Mouse (Mus musculus): ENCODE measurements around the gene Lin54.

The Lin54 gene
- long read RNA-seq, experiment 1, partial matches to known transcripts = 1 of 2 reads
- long read RNA-seq, experiment 1, other reads (novel, unspliced or antisense) = 0 of 2 reads
- long read RNA-seq, experiment 2, full-length matches to known transcripts = 1 of 4 reads
- long read RNA-seq, experiment 2, partial matches to known transcripts = 2 of 4 reads
- long read RNA-seq, experiment 2, other reads (novel, unspliced or antisense) = 1 of 4 reads

- intact Hi-C loops (cut with DNase I) = loop anchor here (1.0 to 5.0 kb wide), 2 partner anchors 18 to 83 kb away; partner anchors contain the start of genes Cops4 and Sec31a
Observed at GRCm38 (mm10) chr5:100500458-100500961, at the start of gene Lin54. Gene Lin54, minus strand, starts transcription at chr5:100500639.

- intact Hi-C loops (cut with DNase I) = no loop called here
Observed at GRCm38 (mm10) chr5:100550151-100550550, 49.7 kb upstream of the Lin54 start.

GRCm38 (mm10) chr5:100549311-100549710 is 48.9 kb upstream of the Lin54 start:
- intact Hi-C loops (cut with DNase I) = loop anchor here (5.0 to 10.0 kb wide), 2 partner anchors 113 to 245 kb away; partner anchors contain the start of genes Helq and Mrps18c

DNA sequence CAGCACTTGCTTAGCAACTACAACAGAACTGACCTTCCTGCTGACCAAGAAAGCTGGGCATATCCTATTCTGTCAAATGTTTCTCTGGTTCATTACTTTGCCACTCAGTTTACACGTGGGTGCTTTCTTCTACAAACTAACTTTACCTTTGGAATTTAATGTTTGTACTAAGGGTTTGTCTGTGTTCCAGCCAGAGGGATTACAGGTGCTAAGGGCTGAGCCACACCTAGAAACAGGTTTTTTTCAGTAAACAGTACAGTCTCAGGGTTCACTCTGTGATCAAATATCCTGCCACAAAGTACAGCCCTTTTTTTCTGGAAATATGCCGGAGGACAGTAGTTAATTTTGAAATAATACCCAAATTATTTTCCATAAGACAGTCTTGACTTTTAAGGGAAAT is 47.8 kb upstream of the Lin54 start:
- intact Hi-C loops (cut with DNase I) = loop anchor here (5.0 to 10.0 kb wide), 2 partner anchors 114 to 247 kb away; partner anchors contain the start of genes Helq and Mrps18c

GRCm38 (mm10) chr5:100546294-100547080 is 46.0 kb upstream of the Lin54 start:
- intact Hi-C loops (cut with DNase I) = loop anchor here (5.0 to 10.0 kb wide), 2 partner anchors 116 to 248 kb away; partner anchors contain the start of genes Helq and Mrps18c

DNA sequence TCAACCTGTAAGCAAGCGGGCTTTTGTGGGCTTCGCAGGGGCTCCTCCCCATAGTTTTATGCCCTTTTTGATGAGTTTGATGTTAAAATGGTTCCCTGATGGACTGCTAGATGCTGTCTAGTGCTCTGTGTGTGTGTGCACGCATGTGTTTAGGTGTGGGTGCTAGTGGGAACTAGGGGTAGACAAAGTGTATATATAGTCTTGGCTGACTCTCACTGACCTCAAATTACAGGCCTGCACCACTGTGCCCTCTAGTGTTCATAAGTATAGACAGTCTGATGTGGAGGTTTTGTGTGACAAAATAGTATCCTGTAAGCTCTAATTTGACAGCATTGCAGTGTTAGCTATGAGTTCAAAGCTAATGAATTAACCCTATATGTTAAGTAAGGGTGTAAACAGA is 36.2 kb upstream of the Lin54 start:
- intact Hi-C loops (cut with DNase I) = no loop called here

- intact Hi-C loops (cut with DNase I) = no loop called here
Observed at GRCm38 (mm10) chr5:100535826-100536225, 35.4 kb upstream of the Lin54 start.

GRCm38 (mm10) chr5:100526164-100526563 is 25.7 kb upstream of the Lin54 start:
- intact Hi-C loops (cut with DNase I) = no loop called here

DNA sequence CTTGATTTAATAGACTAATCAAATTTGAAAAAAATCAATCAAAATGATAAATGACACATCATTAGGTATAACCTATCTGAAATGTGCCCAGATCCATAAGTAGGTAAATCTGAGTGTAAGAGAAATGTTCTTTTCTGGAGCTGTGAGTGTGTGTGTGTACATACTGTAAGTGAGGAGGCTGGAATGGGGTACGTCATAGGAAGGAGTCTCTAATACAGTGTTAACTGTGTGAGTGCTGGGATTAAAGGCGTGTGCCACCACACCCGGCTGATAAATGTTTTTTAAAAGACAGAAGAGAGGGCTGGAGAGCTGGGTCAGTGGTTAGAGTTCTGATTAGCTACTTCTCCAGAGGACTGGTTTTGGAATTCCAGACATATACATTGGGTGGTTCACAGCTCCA is 25.2 kb upstream of the Lin54 start:
- intact Hi-C loops (cut with DNase I) = no loop called here

GRCm38 (mm10) chr5:100524921-100525320 is 24.5 kb upstream of the Lin54 start:
- intact Hi-C loops (cut with DNase I) = no loop called here

DNA sequence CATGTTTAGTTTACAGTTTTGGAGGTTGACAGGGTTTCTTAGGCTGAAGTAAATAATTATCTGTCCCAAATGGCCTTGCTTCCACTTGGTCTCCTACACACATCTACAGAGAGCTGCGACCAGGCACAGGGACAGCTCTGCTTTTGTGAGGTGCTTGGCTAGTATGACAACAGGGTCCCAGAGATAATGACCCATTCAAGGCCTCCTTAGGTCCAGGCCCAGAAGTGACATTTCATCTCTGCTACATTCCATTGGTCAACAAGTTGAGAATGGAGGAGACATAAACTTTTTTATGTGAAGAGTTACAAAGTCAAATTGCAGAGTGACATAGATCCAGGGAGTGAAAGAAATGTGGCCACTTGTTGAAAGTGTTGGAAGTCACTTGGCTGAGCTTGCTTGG is 22.9 kb upstream of the Lin54 start:
- intact Hi-C loops (cut with DNase I) = no loop called here

DNA sequence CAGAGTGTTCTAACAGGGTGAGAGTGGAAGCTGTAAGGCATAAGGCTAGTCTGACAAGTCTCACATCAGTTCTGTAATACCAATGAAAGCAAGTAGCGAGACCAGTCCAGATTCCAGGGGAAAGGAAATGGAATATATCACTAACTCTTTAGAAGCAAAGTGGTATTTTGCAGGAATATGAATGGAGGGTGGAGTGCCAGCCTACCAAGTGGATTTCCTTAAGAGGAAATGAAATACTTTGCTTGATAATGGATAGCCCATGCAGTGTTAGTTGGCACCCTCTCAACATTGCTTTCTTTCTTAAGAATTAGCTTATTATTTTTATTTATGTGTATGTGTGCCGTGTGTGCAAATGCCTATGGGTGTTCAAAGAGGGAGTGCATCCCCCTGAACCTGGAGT is 19.8 kb upstream of the Lin54 start:
- intact Hi-C loops (cut with DNase I) = no loop called here

DNA sequence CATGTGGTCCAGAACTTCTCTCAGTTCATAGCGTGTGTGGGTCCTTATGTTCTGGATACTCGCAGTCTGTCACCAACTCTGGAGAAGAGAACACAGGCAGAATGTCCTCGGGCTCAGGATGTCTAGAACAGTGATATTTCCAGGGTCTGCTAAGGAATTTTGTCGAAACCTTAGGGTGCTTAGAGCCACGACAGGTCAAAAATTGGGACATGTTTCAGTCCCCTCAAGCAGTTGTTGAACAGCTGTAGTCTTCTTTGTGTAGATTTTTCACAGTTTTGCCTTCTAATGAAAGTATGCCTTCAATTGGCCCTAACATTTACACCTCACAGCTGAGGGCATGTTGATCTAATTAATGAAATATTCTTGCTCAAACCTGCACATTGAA is 18.6 kb upstream of the Lin54 start:
- intact Hi-C loops (cut with DNase I) = loop anchor here (5.0 kb wide), 1 partner anchor 97 kb away; no protein-coding TSS in a partner anchor

- intact Hi-C loops (cut with DNase I) = loop anchor here (1.0 to 5.0 kb wide), 2 partner anchors 18 to 96 kb away; partner anchors contain the start of gene Lin54
Observed at GRCm38 (mm10) chr5:100518049-100519026, 17.9 kb upstream of the Lin54 start, which contains the start of gene Cops4. Gene Cops4, plus strand, starts transcription at chr5:100518309.

GRCm38 (mm10) chr5:100512576-100512975 is 12.1 kb upstream of the Lin54 start:
- intact Hi-C loops (cut with DNase I) = no loop called here

DNA sequence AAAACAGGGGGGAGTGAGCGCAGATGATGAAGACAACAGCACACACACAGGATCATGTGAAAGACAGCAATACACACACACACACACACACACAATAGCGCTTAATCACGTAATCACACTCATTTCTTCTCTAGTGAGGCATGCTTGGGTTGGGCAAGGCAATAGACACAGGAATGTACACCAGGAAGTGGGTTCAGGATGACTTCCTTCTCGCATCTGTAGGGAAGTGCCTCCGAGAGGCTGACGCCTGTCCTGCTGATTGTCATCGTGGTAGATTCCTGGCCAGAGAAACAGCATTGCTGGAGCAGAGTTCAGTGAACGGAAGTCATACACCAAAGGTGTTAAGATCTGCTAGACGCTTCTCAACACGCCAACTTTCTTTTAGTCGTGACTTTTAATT is 8.8 kb upstream of the Lin54 start:
- intact Hi-C loops (cut with DNase I) = no loop called here

DNA sequence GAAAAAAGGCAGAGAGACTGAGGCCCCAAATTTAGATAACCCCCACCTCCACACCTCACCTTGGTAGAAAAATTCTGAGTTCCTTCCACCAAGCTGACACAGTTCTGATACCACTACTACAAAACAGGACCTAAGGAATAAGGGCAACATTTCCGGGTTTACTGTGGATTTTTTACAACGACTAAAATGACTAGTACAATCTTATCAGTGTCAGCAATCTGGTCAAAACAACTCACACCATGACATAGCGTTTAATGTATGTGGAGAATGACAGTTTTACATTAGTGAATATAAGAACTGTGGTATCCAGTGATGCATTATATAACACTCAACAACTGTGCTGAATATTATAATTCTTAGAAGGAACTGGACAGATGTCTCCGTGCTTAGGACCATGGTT is 828 bp upstream of the Lin54 start:
- intact Hi-C loops (cut with DNase I) = loop anchor here (5.0 kb wide), 1 partner anchor 84 kb away; the partner anchor contains the start of gene Sec31a

GRCm38 (mm10) chr5:100499831-100500304 is 571 bp downstream of the Lin54 start:
- intact Hi-C loops (cut with DNase I) = loop anchor here (1.0 to 5.0 kb wide), 2 partner anchors 18 to 83 kb away; partner anchors contain the start of genes Cops4 and Sec31a

GRCm38 (mm10) chr5:100499243-100499642 is 1.2 kb downstream of the Lin54 start:
- intact Hi-C loops (cut with DNase I) = no loop called here

GRCm38 (mm10) chr5:100498436-100499180 is 1.8 kb downstream of the Lin54 start:
- intact Hi-C loops (cut with DNase I) = no loop called here
